13 mouse cellular contexts compared by ENCODE assay signal in genomic region chr6:39301484-39301883, GRCm38 (mm10).
A peak's percentile ranks its signal among the peaks of the same experiment; 100 is the strongest.
DNase-seq lines count a peak whose midpoint lies in the region; ATAC-seq and TF ChIP-seq lines count a peak whose summit lies in the region.
"Had no signal": no experiment of that assay in that cellular context is flagged by ENCODE, and none has a peak within 500 bp of the region (broad histone marks: within the 10 kb centered on the region; RNA-seq: fewer than 3 reads in every experiment).

No protein-coding gene starts in this region.

- H3K4me2 ChIP-seq in forebrain, embryonic 11.5 days (ENCODE audit: low read depth, low read length, severe bottlenecking): no peak overlapping the region
- no peak overlapping the region for H3K4me2 ChIP-seq in stomach, postnatal 0 days (replicated peaks; ENCODE audit: low read depth)
- no peak overlapping the region for H3K4me2 ChIP-seq in forebrain, embryonic 15.5 days (replicated peaks)
- H3K4me2 ChIP-seq: limb, embryonic 13.5 days; neural tube, embryonic 12.5 days had no signal

- H3K27me3 ChIP-seq in forebrain, embryonic 10.5 days (ENCODE audit: poor library complexity, severe bottlenecking): no peaks in the 10 kb centered on the region
- no peaks in the 10 kb centered on the region for H3K27me3 ChIP-seq in forebrain, embryonic 11.5 days (ENCODE audit: control insufficient read depth, insufficient read depth, low read length)
- H3K27me3 ChIP-seq in stomach, postnatal 0 days (ENCODE audit: control insufficient read depth, insufficient read depth, low read length): no peaks in the 10 kb centered on the region
- no peaks in the 10 kb centered on the region for H3K27me3 ChIP-seq in forebrain, embryonic 15.5 days
- H3K27me3 ChIP-seq: limb, embryonic 13.5 days; neural tube, embryonic 12.5 days had no signal

- no peak overlapping the region for H3K9ac ChIP-seq in forebrain, embryonic 11.5 days (ENCODE audit: low read length)
- no peak overlapping the region for H3K9ac ChIP-seq in stomach, postnatal 0 days (ENCODE audit: low read length)
- H3K9ac ChIP-seq in forebrain, embryonic 15.5 days (replicated peaks): no peak overlapping the region
- H3K9ac ChIP-seq: limb, embryonic 13.5 days; neural tube, embryonic 12.5 days had no signal

- H3K36me3 ChIP-seq in forebrain, embryonic 10.5 days (replicated peaks): no peaks in the 10 kb centered on the region
- no peaks in the 10 kb centered on the region for H3K36me3 ChIP-seq in forebrain, embryonic 11.5 days (ENCODE audit: control insufficient read depth, insufficient read depth, low read length)
- no peaks in the 10 kb centered on the region for H3K36me3 ChIP-seq in stomach, postnatal 0 days (ENCODE audit: control insufficient read depth, insufficient read depth, low read length)
- H3K36me3 ChIP-seq in forebrain, embryonic 15.5 days: no peaks in the 10 kb centered on the region
- H3K36me3 ChIP-seq: heart, embryonic 10.5 days; limb, embryonic 13.5 days; neural tube, embryonic 12.5 days had no signal

- TF ChIP-seq CTCF in stomach, postnatal 0 days (IDR thresholded peaks at IDR 0.05; ENCODE audit: low read depth): no peak

- peaks cover 40% of the 10 kb centered on the region for H3K4me1 ChIP-seq in forebrain, embryonic 10.5 days
- peaks cover 7% of the 10 kb centered on the region; the same call in 1 of the 2 replicates for H3K4me1 ChIP-seq in forebrain, embryonic 11.5 days (replicated peaks; ENCODE audit: control insufficient read depth, insufficient read depth, low read length)
- no peaks in the 10 kb centered on the region for H3K4me1 ChIP-seq in stomach, postnatal 0 days (replicated peaks; ENCODE audit: control insufficient read depth, insufficient read depth)
- peaks cover 8% of the 10 kb centered on the region; the same call in 1 of the 2 replicates for H3K4me1 ChIP-seq in forebrain, embryonic 15.5 days

- no peak for DNase-seq in forebrain, embryonic 10.5 days (ENCODE audit: extremely low spot score, low spot score)
- DNase-seq in forebrain, embryonic 11.5 days (ENCODE audit: low spot score): no peak
- peak; percentile 38 for DNase-seq in thymus, postnatal 14 days
- DNase-seq in thymus, postnatal 10 days (ENCODE audit: low spot score in 2 of 2): no peak
- peak; percentile 59 for DNase-seq in stomach, postnatal 0 days (ENCODE audit: low spot score)
- DNase-seq in testis, postnatal 10 days (ENCODE audit: low spot score): no peak
- DNase-seq: cerebellum, adult 8-10 months had no signal

- no peak for TF ChIP-seq EP300 in stomach, postnatal 0 days (optimal IDR thresholded peaks at IDR 0.05)

- H3K27ac ChIP-seq in forebrain, embryonic 10.5 days: 0 out of 2 replicates have a peak overlapping the region, but pooled peaks have one; percentile 69
- H3K27ac ChIP-seq in forebrain, embryonic 11.5 days (ENCODE audit: low read depth, low read length): no peak overlapping the region
- no peak overlapping the region for H3K27ac ChIP-seq in stomach, postnatal 0 days (replicated peaks)
- H3K27ac ChIP-seq in forebrain, embryonic 15.5 days (replicated peaks): no peak overlapping the region
- H3K27ac ChIP-seq: limb, embryonic 13.5 days; neural tube, embryonic 12.5 days had no signal

- no peak overlapping the region for H3K4me3 ChIP-seq in forebrain, embryonic 10.5 days
- H3K4me3 ChIP-seq in forebrain, embryonic 11.5 days (ENCODE audit: low read depth, low read length): no peak overlapping the region
- H3K4me3 ChIP-seq in stomach, postnatal 0 days (ENCODE audit: low read depth, low read length): no peak overlapping the region
- no peak overlapping the region for H3K4me3 ChIP-seq in forebrain, embryonic 15.5 days
- H3K4me3 ChIP-seq: heart, embryonic 10.5 days; limb, embryonic 13.5 days; megakaryocyte, embryonic 14.5 days; neural tube, embryonic 12.5 days had no signal

- ATAC-seq in forebrain, embryonic 11.5 days (replicated peaks; ENCODE audit: low FRiP score): no peak
- peak; percentile 80 for ATAC-seq in erythroblast, adult 5-6 weeks (replicated peaks; ENCODE audit: low FRiP score, poor library complexity, severe bottlenecking)
- ATAC-seq in stomach, postnatal 0 days (ENCODE audit: low FRiP score, low TSS enrichment): peak; percentile 83
- no peak for ATAC-seq in forebrain, embryonic 15.5 days (replicated peaks)

- 81% methylated on average over 3 of the region's 3 CpGs for WGBS in forebrain, embryonic 10.5 days
- WGBS in forebrain, embryonic 11.5 days: 76% methylated on average over 3 of the region's 3 CpGs
- 88% methylated on average over 3 of the region's 3 CpGs for WGBS in stomach, postnatal 0 days
- 73% methylated on average over 3 of the region's 3 CpGs for WGBS in forebrain, embryonic 15.5 days

- H3K9me3 ChIP-seq in forebrain, embryonic 10.5 days: no peaks in the 10 kb centered on the region
- no peaks in the 10 kb centered on the region for H3K9me3 ChIP-seq in forebrain, embryonic 11.5 days (ENCODE audit: control insufficient read depth, low read length)
- H3K9me3 ChIP-seq in stomach, postnatal 0 days (ENCODE audit: control insufficient read depth, low read length): no peaks in the 10 kb centered on the region
- no peaks in the 10 kb centered on the region for H3K9me3 ChIP-seq in forebrain, embryonic 15.5 days
- H3K9me3 ChIP-seq: heart, embryonic 10.5 days; limb, embryonic 13.5 days; neural tube, embryonic 12.5 days had no signal

Comparison
In these comparisons a context has a peak if more than half of its experiments do, and no peak if none do; other contexts are left out.
1. DNase-seq: peak in thymus, postnatal 14 days (single experiment) and stomach, postnatal 0 days (single experiment); none in forebrain, embryonic 10.5 days (single experiment), forebrain, embryonic 11.5 days (single experiment), thymus, postnatal 10 days (0 of 2) and testis, postnatal 10 days (single experiment).
2. ATAC-seq: peak in erythroblast, adult 5-6 weeks (single experiment) and stomach, postnatal 0 days (single experiment); none in forebrain, embryonic 11.5 days (single experiment) and forebrain, embryonic 15.5 days (single experiment).